Mouse (Mus musculus) lung, postnatal 10 days (tissue): ENCODE results near the gene Camk1g.

Source experiments
- DNase-seq: peaks from one replicate; pipeline ENCODE4 v3.0.0; 2021

The Camk1g gene

DNA sequence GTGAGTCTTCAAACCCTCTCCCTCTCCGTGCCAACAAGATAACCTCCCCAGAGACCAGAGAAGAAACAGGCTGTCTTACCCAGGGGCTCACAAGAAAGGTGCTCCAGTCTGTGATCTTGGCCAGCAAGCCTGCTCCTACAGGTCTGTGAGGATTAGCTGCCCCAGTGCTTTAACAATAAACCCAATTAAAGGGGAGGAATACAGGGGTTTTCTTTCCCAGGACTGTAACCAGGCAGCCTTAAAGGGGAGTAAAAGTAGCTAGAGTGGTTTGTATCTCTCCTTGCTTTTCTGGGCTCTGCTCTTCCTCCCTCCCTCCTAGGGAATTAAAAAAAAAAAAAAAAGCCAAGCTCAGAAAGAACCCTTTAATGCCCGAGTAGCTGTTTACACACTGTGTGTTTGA lies at the start of gene Camk1g:
TSS of gene Camk1g (minus strand) at position 203 of the 400 bp plus-strand sequence.
- peak; percentile 59 for DNase-seq

DNA sequence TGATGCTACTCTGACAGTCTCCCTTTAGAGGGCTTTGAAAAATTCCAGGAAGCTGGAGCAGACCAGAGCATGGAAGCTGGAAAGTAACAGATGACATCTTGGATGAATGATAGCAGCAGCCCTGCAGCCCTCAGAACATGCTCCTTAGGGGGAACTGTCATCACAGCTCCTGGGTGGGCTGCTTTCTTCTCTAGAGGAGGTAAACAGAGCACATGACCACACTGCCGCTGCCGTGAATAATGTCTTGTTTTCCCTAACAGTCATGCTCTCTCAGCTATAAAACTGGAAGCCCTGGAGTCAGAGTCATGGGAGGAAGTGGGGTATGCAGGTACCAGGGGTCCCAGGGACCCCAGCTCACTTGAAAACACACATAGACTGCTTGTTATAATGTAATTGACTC lies 49.1 kb upstream of the Camk1g start:
- DNase-seq, result no peak

DNA sequence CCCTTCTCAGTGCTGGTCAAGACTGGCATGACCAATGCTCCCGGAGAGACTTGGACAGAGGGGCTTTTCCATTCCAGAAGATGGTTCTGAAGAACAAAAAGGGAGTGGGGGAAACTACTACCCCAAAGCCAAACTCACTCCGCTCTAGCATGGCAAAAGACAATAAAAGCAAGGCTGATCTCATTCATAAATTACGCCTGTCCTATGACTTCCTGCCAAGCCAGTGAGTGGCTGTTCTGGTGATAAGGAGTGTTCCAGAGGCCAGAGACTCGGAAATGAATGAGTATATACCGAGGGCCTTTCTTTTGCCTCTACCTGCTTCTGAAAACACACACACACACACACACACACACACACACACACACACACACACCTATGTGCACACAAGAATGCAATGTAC lies 48.6 kb upstream of the Camk1g start:
- peak; percentile 16 for DNase-seq

DNA sequence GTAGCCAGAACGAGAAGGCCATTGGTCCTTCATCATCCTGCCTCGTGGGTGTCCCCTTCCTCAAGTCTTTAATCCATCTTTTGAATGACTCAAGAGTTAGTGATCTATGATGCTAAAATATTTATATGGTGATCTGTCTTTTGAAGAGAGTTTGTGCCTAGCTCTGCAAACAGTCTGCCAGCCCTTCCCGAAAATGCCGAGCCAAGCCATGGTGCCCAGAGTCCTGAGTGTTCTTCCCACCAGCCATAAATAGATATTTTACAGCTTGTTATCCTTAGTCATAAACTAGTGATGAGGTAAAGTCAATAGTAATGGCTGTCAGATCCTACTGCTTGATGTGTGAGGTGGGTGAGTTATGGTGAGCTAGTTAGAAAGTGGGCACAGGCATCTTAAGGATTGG lies 44.0 kb upstream of the Camk1g start:
- no peak for DNase-seq

DNA sequence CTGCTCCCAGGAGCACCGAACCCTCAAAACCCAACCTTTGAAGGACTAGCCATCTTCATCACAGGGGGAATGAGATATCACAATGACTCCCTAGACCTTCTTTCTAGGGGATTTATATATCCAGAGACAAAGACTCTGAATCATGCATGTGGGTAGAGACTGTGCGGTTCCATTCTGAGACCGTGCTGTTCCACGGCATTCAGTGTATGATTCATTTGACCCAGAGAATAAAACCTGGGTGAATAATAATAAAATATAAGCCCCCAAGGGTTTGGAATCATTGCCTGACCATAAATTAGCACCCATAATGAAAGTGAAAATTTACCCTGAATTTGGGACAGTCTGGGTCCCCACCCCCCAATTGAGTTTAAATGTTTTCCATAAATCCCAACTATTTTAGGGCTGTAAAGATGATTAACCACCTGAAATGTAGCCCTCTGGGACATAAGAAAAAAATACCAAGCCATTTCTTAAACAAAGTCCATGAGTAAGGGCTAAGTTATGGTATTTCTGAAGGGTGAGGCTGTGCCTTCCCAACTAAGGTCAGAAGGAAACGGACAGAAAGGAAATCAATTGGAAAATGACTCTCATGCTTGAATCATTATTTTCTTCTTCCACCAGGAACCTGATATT lies 43.4 kb upstream of the Camk1g start:
- DNase-seq, result no peak

DNA sequence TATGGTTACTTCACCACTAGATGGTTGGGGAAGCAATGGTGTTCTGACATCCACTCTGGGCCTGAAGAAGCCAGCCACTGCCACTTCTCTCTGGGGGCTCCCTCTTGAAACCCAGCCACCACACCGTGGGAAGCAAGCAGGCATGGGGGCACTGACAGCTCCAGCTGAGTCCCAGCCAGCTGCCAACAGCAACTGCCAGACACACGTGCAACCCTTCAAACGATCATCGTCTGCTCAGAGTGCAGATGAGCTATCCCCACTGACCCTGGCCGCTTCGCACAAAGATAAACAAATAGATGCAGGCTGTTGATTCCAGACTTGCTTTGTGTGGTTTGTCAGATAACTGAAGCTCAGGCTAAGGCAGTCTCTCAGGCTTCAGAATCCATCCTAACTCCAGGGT lies 37.4 kb upstream of the Camk1g start:
- peak; percentile 41 for DNase-seq

DNA sequence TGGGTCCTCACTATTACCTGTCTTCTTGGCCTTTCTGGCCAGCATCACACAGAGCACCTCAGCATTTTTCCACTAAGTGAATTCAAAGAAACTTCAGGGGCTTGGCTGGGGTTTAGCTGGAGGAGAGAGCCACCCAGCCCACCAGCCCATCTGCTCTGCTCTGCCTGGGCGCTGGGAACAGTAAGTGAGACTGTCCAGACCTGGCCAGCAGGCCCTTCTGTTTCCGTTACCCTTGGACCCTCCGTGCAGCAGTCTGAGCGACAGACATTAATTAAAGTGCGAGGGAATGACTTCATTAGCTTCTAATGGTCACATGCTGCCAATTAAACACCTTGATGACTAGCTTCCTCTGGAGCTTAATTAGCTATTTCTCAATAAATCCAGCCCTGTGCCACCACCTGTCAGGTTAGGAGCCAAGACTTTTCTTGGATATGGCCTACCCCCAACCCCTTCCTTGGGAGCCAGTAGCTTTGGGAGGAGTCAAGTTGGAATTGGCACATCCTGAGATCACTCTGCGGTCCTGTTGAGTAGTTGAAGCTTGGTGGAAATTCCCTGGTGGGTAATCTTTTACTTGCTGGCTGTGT lies 36.1 kb upstream of the Camk1g start:
- DNase-seq, result no peak

DNA sequence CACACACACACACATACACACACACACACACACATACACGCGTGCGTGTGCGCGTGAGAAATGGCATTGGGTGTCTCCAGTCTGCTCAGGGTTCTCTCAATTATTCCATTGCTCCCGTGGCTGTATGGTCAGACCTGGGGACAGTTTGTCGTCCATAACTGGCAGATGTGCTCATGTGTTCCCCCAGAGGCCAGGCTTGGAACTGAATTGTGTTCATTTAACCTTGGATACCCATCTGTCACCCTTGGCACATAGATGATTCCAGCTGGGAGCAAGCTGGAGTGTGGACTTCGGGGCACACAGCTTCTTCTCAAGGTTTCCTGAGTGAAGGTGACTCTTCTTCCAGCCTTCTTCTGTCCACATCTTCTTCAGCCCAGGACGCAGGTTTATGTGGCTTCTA lies 31.6 kb upstream of the Camk1g start:
- DNase-seq, result no peak

DNA sequence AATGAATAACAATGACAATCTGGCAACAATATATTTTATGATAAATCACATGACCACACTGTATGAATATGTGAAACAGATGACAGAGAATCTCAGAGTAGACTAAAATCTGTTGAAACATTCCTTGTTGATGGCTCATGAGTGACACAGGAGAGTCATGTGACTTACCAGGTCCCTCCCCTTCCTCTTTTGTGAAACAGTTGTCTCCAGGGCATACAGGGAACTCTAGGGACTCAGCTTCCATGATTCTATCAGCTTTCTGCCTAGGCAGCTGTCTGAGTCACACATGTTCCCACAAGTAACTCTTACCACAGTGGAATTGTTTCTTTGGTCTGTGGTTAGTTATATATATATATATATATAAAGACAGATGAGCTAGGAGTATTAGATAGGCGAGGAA lies 30.2 kb upstream of the Camk1g start:
- DNase-seq, result no peak

DNA sequence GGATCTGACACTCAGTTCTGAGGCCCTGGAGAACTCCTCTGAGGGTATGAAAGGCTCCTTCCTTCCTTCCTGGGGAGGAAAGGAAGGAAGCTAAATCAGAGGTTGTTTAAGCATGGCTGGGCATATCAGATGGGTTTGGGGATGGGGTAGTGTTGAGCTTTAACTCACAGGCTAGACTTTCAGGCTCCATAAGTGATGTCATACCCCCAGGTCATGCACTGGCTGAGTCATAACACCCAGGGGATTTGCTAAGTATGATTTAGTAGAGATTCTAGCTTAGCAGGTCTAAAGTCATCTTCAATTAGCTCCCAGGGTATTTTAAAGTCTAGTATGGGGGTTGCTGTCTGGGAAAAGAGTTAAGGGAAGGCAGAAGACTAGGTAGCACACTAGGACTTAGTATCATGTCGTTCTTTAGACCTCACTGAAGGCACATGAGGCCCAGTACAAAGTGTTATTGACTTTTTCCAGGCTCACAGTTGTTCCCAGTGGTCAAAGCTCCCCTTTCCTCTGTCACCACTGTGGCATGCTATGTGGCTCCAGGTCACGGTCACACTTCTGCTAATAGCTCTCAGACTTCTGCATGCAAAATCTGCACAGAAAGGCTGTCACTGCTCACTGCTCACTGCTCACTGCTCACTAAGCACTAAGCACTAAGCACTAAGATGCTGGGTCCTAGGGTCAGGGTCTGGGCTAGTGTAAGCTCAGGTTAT lies 28.8 kb upstream of the Camk1g start:
- DNase-seq, result no peak

DNA sequence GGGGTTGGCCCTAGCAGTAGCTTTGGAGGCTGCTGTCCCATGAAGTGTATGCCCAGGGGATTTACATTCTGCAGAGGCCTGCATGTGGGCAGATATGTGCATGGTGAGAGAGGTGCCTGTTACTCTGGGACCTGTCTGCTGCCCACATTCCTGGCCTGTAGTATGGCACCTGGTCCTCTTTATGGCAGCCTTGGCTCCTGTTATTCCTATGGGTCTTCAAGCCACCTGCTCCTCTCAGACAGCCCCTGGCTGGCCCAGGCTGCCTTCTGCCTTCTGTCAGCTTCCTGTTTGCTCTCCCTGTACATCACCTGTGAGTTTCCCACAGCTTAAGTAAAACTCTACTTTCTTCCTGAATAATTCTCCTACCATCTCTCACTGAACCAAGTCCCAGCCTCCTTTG lies 27.0 kb upstream of the Camk1g start:
- DNase-seq, result no peak

DNA sequence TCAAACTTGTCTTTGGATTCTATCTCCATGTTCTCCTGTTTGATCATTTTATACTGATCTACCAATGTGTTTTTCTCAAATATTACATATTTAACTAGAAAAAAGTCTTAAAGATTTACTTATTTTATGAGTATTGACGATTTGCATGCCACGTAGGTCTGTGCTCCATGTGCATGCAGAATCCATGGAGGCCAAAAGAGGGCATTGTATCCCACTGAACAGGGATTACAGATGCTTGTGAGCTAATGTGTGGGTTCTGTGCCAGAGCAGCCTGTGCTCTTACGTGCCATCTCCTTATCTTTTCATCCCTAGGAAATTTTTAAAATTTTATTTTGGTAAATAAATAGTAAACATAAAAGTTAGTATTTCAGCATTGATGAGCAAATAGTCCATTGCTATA lies 22.2 kb upstream of the Camk1g start:
- no peak for DNase-seq

DNA sequence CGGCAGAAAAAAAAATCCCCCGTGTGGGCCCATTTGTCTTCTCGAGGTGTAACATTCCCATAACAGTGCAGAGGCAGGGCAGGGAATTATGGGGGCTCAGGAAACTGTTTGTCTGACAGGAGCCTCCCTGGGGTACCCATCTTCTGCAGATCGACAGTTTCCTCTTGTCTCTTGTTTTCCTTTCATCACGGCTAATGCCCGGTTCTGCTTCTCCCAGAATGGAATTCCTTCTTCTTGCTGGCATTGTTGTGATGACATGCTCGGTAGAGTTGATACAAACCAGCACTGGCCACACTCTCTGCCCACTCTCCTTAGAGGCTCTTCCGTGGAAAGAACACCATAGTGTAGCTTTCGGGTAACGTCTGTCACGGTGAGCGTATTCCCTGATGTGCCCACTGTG lies 19.9 kb upstream of the Camk1g start:
- DNase-seq, result no peak

DNA sequence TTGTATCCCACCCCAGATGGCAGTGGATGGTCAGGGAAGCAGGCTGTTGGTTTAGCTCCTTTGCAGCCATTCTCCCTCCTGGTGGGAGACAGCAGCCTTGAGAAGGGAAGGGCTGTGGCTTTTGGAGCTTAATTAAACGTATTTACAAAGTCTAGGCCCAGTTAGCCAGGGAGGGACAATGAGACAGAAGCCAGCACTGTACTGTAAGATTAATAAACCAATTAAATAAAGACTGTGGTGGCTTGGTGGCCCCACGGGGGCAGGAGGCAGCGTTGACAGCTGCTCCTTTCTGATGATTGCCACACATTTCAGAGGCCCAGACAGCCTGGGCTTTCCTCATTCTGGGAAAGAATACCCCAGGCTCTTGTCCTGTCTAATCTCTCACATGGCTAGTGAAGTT lies 19.4 kb upstream of the Camk1g start:
- no peak for DNase-seq

DNA sequence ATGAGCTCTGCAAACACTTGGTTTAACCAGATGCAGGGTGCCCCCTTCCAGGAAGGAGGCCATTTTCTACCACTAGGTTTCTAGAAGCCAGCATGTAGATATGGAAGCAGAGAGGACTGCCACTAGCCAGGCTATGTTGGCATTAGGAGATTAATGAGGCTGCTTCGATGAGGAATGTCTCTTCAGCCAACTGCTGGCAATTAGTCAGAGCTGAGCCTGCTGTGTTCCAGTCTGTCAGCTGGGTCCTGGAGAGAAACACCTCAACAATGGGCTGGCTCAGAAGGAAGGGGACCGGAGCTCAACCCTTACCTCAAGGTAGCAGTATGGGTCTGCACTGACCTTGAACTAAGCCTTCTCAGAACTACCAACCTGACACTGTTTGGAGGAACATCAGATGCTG lies 17.1 kb upstream of the Camk1g start:
- DNase-seq, result no peak

DNA sequence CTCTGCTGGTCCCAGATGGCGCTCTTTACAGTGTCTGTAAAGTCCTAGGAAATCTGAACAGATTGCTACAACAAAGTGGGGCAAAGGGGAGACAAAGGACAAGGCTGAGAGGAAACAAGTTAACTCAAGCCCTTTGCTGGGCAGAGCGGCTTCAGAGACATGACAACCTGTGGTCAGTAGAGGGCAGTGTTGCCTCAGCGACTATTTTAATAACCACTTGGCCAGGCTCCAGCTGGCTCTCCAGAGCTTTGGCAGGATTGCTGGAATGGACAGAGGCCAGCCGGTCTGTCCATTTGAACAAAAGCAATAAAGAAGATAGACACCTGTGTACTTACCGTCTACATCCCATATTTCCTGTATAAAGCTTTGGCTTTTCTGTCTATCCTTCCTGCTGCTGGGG lies 16.0 kb upstream of the Camk1g start:
- DNase-seq, result peak; percentile 90

DNA sequence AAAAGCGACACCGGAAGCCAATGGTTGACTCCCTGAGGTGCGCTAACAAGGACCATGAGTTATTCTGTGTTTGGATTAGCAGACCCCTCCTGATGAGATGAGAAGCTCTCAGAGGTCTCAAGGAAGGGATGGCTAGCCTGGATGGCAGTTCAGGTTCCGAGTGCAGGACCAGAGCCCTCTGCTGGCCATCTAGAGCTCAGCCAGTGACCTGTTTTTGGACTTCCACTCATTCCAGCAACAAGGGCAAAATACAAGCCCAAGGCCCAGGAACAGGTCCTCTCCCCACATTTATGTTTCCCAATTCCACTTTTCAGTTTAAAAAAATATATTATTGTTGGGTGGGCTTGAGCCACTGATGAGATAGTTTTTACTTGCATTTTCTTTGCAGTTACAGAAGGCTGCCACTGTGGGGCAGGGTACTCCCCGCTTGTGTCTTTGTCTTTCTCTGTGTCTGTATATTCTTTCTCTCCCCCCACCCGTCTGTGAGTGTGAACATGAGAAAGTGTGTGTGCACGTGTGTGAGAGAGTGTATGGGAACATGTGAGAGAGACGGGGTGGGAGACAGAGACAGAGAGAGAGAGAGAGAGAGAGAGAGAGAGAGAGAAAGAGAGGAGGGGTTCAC lies 12.9 kb upstream of the Camk1g start:
- DNase-seq, result peak; percentile 68

DNA sequence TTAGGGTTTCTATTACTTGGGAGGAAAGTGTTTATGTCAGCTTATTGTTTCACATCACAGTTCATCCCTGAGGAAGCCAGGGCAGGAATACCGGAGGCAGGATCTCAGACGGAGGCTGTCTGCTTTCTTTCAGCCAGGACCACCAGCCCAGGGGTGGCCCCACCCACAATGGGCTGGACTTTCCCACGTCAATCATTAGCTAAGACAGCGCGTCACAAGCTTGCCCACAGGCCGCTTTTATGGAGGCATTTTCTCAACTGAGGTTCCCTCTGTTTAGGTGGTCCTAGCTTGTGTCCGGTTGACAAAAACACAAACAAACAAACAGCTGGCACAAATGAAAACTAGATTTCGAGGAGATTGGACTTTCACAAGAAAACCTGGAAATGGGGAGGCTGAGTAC lies 12.3 kb upstream of the Camk1g start:
- peak; percentile 72 for DNase-seq

DNA sequence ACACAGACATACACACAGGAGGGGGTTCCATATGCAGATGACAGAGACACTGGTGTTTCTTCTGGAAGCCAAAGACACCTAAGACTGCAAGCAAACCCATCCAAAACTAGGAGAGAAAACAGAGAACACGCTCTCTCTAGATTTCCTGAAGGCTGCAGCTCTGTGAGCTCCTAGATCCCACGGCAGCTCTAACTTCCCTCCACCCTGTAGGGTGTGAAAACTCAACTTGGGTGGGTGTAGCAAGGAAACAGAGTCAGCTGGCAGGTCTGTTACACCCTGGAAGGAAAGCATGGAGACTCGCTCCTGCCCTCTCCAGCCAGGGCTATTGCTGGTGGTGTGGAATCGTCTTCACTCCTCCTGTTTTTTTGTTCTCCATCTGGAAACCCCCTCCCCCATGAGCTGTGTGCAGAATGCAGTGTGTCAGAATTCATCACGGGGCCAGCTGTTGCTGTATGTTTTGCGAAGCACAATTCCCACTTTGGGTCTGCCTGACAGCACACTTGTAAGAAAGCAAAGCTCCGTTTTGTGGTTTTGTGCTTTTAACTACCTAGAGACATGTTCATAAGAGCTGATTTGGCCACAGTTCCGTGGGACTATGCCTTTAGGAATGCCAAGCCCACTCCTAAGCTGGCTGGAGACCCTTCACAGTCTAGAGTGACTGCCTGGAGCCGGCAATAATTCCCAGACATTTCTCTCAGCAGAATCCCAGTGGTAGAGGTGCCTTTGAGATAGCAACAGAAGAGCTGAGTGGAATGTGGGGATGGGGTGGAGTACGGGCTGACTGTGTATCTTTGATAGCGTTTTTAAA lies 11.7 kb upstream of the Camk1g start:
- DNase-seq, result peak; percentile 38

DNA sequence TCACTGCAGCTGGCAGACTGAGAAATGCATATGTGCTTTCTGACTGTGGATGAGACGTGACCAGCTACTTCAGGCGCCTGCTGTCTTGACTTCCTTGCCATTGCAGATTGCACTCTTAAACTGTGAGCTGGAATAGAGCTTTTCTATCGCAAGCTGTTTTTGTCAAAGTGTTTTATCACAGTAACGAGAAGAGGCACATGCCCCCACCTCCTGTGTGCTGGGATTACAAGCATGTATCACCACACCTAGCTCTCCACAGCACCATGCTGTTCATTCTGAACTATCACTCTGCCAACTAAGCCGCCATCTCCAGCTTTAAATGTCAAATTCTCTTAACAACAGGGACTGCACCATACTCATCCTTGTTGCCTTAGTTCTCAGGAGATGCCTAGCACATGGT lies 10.8 kb upstream of the Camk1g start:
- DNase-seq, result no peak

DNA sequence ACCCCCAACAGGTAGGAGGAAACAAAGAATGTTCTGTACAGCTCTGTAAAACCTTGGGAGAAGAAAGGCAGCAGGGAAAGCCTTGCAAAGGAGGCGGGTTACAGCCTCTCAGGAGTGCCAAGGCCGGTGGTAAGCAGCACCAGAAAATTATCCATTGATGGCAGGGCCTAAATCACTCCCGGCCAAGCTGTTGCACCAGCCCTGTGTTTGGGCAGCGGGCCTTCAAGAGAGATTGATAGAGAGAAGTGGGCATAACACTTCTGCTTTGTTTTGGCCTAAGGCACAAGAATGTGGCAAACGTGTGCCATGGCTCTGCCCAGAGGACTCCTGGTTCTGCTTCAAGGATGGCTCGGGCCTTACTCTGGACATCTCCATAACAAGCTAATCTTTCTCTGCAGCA lies 9.5 kb upstream of the Camk1g start:
- no peak for DNase-seq

DNA sequence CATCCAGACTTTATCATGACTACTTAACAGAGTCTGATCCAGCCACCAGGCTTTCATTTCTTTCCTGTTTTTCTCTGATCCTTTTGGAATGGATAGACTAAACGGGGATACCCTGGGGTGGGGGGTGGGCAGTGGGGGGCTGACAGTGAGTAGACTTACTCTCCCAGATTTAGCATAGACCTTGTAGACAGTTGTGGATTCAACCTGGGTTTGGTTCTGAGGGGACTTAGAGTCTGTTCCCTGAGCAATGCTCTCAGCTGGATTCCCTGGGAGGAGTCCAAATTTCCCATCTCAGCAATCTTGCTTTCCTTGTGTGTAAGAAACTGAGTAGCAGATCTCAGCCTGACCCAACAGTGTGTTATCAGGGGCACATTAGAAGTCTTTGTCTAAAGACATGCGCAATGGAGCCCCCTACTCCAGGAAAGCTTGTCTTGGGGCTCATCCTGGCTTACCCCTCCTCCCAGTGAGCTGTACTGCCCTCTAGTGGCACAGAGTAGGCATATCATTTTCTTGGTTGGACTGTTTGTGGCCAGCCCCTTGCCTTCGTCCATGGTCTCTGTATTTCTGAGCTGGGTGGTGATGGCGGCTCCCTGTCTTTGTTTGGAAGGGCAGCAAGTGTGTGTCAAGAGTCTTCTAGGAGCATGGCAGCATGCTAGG lies 6.5 kb upstream of the Camk1g start:
- DNase-seq, result peak; percentile 72

DNA sequence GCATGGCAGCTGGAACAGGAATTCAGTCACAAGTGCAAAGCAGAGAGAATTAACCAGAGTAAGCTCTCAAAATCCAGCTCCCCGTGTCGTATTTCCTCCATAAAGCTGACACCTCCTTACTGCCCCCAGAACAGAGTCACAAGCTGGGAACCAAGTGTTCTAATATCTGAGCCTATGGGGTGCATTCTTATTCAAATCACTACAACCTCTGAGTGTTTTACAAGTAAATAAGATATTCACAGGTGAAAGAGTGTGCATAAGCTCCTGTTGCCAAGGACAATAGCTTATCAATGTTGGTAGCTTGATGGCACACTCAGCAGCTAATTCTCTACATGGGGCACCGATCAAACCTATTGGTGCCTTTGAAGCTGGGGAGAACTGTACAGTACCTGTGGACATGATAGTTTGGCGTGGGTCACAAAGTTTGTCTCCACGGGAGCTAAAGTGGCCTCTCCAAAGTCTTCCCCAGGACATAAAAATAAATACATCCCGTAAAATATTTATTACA lies 3.9 kb upstream of the Camk1g start:
- DNase-seq, result no peak
